Mouse (Mus musculus) liver, postnatal 0 days (tissue): ENCODE measurements around the gene Ocel1.

Experiments
- CTCF ChIP-seq: sonication (generic); IDR thresholded peaks from 2 replicates; pipeline ENCODE4 v1.5.1; 2016; ENCODE audit warnings: antibody characterized with exemption, low read depth
- EP300 ChIP-seq: IDR thresholded peaks from 2 replicates; pipeline ENCODE4 v1.6.1; 2016; ENCODE audit warnings: antibody characterized with exemption, low read depth, mild to moderate bottlenecking

- TF ChIP-seq EP300, result no peak
- TF ChIP-seq CTCF, result no peak
Measured at GRCm38 (mm10) chr8:71404011-71404410, 32.9 kb downstream of the Ocel1 start.
